Mouse (Mus musculus) fibroblast of lung, adult 2 months (primary cell): ENCODE measurements around the gene 4930519G04Rik.
"Not testable (repeated sequence)": the region's sequence is repeated elsewhere in the genome, so short reads cannot be mapped to it uniquely, and the experiment has no call there.

Source experiments
- DNase-seq: peaks from one replicate; pipeline ENCODE4 v3.0.0-alpha.2; 2011; ENCODE audit warnings: low read depth

The 4930519G04Rik gene

DNA sequence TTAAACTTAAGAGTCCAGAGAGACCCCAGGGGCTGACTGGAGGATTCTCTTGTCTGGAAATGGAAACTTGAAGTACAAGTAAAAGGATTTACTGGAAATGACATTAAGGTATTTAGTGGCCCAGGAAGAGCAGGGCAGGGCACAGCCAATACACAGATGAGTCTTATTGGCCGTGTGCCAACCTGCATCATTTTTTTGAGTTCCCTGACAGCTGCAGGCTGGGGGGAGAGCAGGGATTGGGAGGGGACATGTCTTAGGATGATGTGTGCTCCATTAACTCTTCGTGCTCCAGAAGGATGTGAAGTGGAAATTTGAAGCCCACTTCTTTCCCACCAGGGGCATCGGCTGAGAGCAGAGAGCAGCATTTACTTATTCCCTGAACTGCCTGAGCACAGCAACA lies 11.3 kb upstream of the 4930519G04Rik start:
- not testable (repeated sequence) for DNase-seq

DNA sequence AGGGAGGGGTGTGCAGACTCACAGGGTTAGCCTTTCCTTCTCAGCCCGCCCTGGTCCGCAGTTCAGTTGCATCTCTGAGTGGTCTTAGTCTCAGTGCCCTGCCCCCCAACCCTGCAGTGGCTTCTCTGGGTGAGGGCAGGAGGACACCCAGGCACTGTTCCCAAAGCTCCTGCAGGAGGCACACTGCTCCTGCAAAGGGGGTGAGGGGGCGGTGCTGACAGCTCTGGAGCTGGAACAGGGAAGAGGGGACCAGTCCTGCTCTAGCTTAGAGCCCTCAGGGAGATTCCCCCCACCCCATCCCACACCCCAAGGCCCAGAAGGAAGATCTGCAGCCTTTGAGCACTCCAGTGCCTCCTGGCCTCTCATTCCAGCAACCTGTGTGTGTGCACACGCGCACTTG lies 10.8 kb upstream of the 4930519G04Rik start:
- no peak for DNase-seq

DNA sequence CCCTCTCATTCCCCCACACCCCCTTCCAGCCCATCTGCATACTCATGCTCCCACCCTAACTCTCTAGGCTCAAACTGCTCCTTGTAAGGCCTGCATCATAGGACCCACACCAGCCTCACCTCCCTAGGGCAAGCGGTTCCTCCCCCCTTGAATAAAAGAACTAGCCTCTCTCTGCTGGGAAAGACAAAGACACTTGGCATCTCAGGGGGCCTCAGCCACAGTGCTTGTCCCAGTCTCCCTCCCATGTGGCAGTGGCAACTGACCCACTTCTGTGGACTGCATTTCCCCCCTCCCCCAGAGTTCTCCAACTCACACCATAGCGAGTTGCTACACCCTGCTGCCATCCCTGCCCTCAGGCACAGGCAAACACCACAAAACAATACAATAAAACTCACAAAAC lies 9.1 kb upstream of the 4930519G04Rik start:
- not testable (repeated sequence) for DNase-seq

DNA sequence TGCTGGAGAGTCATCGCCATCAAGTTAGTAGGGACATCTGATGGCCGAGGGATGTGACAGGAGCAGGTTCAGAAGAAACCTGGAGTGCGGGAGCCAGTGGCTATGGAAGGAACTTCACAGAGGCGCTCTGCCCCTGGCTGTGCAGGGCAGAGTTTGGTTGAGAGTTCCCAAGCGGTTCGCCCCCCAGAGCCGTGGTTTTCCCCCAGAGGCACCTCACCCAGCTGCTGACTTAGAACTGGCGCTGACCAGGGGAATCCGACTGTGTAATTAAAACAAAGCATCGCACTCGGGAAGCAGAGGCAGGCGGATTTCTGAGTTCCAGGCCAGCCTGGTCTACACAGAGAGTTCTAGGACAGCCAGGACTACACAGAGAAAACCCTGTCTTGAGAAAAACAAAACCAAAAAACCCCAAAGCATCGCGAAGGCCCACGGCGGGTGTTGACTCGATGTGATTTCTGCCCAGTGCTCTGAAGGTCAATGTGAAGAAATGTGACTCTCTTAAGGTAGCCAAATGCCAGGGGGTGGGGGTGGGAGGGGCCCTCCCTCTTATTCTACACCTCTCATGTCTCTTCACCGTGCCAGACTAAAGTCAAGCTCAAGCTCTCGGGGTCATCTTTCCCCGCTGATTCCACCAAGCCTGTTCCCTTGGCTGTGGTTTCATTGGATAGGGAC lies 1.8 kb upstream of the 4930519G04Rik start:
- no peak for DNase-seq

DNA sequence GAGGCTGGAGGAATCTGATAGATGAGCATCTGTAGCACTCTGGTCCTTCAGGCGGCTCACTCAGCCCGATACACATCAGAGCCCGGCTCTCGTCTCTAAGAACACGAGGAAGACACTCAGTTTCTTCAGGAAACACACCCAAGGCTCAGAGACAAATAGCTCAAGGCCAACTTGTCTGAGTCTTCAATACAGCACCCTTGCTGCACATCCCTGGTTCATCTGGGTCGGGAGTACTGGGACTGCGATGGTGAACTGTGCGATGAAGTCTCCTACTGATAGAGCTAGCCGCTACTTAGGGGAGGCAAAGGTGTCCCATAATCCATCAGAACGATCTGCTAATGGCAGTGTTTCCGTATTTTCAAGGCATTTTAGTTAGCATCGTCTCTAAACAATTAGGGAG lies 5.1 kb downstream of the 4930519G04Rik start, which contains the start of gene Gm9936:
Gm9936 (minus strand) TSS at position 101 of the 400 bp plus-strand sequence.
- DNase-seq, result no peak

DNA sequence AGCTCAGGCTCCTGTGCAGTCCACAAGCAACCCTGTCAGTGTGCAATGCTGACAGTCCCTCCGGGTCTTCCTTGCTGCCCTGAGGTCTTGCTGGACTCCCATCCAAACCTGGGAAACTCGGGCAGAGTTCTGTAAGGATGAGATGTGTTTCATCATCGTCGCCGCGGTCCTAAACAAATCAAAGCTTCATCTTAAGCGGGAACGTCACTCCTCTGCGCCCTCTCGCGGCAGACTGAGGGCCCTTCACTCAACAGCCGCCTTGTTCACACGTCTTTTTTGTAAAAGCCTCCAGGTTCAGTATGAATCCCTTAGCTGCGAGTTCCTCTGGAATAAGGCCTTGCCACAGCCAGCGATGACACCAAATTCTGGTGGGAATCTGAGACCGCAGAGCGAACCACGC lies 5.8 kb downstream of the 4930519G04Rik start:
- DNase-seq, result peak; percentile 63

DNA sequence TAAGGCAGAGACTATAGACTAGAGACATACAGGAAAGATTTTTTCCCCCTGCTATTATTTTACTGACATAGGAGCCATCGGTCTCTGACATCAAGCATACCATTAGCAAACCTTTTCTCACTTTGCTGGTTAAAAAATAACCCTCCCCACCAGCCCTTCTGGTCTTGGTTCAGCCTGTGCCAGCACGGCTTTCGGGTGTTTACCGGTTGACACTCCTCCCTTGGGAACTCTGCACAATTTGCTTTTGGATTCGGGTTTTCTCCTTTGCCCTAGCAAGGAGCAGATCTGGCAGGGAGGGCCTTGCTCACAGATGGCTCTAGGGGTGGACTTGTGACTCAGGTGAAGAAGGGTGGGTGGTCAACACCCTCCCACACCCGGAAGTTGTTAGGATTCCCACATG lies 8.3 kb downstream of the 4930519G04Rik start:
- DNase-seq, result no peak

DNA sequence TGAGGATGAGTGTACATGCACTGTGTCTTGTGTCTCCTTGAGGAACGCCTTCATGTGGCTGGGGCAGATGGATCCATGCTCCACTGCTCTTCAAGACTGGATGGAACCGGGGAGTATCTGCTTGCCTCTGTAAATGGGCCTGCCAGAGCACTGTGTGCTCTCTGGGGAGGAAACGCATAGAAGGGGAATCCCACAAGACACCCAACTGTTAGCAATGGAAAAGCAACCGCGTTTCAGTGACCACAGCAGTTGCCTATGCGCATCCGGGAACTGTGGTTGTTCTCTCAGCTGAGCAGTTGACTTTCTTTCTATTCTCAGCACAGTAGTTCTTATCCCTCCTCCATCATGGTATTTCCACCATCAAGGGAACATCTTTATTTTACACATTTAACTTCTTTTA lies 11.3 kb downstream of the 4930519G04Rik start:
- DNase-seq, result no peak

DNA sequence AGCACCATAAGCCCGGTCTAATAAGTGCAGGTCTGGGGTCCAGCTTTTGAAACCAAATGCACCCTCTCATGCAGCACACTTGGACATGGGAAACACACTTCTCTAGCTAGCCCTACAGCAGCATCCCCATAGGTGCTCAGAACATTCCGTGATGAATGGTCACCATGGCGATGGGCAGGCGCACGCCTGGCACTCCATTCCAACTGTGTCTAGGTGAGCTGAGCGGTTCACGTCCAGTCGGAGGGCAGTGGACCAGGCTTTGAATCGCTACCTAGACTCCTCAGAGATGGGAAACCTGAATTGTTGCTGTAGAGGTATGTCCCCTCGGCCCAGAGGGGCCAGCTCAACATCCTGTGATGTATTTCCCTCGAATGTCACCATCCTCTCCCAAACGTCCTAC lies 11.8 kb downstream of the 4930519G04Rik start:
- no peak for DNase-seq

DNA sequence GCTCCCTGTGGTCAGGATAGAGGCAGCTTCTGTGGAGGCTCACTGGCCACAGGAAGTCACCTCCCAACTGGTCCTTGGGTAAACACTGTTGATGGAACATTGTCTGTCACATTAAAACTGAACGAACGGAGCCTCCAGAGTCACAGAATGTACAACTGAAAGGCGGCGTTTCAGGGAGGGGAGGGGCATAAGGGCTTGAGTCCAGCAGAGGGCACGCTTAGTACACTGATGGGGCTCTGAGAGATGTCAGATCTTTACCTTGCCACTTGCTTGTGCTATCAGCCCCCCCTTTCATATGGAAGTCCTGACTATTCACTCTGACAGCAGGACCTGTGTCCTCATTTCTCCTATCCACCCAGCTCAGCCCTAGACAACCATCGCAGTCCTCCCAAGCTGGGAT lies 22.4 kb downstream of the 4930519G04Rik start:
- DNase-seq, result no peak

DNA sequence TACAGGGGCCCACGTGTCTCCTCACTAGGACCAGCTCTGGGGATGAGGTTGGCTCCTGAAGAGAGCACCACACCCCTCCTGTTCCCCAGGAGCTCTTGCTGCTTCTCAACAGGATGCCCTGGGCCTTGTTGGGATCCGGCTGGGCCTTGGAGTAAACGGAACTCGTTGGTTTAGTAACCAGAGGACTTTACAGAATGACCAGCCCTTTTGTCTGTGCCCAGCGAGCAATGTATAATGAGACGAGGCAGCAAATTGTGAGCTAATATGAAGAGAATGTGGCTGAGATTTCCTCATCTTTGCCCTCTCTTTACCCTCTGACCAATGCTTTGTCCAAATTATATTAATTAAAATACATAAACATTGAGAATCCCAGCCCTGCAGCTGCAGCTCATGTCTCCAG lies 22.9 kb downstream of the 4930519G04Rik start:
- DNase-seq, result no peak

DNA sequence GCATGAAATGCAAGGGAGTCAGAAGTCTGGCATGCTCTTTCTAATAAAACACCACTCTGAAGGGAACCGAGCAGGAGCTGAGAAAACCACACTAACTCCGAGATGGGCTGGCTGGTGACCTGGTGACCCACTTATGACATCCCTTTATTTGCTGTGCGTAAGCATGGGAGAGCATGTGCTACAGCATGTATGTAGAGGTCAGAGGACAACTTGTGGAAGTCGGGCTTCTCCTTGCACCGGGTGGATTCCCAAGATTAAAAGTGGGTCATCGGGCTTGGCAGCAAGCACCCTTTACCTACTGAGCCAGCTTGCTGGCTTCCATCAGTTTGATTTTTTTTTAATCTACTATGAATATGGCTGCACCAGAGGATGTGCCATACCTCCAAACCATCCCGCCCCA lies 24.0 kb downstream of the 4930519G04Rik start:
- DNase-seq, result no peak

DNA sequence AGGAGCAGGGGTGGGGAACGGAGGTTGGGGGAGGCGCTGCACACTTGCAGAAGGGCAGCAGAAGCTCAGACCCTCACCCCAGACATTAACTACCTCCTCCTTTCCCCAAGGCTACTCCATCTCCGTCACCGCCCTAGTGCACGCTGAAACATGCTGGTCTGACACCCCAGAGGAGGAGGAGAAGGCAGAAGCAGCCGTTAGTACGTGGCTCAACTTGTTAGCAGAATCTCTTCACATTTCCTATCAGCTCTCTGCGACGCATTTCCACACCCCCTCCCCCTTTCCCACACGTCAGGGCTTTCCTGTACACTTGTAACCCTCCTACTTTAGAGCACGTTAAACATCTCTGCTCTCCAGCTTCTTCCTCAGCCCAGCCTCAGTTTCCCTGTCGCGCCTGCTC lies 25.9 kb downstream of the 4930519G04Rik start:
- no peak for DNase-seq

DNA sequence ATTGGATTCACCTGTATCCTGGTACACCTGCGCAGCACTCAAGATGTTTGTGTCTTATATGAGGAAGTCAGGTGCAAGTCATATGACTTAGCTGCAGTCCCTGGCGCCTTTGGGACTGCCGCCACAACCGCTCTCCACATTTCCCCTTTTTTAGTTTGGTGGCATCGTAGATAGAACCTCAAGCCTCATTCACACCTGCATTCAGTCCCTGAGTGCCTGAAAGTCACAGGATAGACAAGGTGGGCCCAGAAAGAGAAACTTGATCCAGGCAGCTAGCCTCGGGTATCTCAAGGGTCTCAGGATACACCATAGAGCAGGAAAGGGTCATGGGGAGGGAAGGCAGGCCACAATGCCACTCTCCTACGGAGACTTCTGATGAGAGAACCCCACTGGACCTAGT lies 28.9 kb downstream of the 4930519G04Rik start:
- DNase-seq, result not testable (repeated sequence)

DNA sequence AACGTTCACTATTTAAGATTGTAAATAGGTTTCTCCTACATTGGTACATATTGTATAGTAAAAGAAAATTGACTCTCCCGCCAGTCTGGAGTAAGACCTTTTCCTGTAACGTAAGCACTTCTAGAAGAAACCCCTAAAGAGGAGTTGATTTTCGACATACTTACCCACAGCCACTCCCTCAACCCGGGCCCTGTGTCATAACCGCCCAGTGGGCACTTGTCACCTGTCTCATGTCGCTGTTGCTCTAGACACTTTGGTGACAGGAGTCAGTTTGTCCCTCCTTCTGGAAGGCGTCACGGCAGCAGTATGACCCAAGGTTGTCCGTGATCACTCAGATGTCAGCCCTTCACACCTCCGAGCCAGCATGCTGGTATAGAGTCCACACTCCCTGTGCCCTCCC lies 29.6 kb downstream of the 4930519G04Rik start:
- no peak for DNase-seq

DNA sequence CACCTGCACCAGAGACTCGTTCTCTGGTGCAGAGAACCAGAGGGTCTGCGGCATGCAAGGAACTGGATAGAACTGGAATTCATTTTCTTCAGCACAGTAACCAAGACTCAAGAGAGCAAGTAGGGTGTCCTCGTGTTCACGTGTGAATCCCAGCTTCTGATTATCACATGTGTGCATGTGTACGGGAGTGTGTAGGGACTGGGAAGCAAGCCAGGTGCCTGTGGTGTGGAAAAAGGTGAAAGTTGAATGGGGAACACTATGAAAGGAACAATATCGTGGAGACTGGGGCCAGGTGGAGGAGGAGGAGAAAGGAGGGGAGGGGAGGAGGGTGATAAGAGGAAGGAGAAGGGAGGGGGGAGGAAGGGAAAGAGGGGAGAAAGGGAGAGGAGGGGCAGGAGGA lies 33.3 kb downstream of the 4930519G04Rik start:
- DNase-seq, result no peak

DNA sequence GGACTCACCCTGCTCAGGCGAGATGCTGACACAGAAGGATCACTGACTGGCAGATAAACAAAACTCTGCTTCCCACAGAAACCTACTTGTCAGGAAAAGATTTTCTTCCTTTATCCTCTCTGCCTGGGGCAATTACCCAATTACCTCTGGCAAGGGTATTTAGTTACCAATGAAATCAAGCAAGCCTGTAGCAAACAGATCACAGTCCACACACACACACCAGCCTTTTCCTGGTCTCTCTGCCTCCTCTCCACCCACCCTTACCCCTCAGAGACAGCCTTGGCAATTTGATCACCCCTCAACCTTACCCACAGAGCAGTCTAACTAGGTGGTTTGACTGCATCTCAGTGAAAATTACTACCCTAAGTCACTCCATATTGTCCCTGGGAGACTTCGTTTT lies 35.5 kb downstream of the 4930519G04Rik start:
- DNase-seq, result no peak

DNA sequence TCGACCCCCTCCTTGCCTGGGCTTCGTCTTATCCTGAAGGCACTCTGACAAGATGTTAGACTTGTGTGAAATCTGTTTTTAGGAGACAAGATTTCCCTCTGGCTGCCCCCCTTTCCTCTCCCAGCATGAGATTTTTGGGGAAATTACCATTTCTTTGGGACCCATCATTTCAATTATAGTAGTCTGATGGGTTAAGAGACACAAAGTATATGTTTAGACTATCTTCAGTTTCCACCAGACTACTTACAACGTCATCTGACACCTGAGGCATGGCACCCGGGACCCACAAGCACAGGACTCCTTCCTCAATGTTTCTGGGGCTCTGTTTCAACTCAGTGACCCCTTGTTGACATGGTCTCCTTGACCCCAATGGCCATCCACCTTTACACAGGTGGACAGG lies 42.1 kb downstream of the 4930519G04Rik start:
- DNase-seq, result no peak

DNA sequence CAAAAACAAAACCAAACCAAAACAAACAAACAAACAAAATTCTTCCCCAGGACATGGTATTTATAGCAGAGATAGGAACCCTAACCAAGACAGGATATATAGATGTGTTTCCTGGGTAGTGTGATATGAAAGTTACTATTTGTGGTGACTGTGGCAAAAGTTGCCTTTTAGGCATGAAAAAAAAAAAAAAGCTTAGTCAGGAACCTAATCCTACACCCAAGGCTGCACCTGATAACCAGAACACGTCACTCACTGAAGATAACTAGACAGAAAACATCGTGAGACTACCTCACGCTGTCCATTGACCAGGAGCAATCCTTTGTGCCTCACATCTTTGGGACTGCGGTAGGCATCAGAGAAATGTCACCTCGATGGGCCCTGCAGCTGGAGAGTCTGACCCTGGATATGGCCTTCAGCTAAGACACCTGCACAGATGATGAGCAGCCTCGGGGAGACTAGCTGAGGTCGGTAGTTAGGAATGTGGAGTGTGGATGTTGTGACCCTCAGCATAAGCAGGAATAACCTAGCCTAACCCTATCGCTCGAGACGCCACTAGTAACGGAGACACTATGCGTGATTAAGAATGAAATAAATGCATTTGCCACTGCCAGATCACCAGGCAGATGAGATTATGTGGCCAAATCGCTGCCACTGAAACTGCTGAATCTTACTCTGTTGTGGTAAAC lies 43.4 kb downstream of the 4930519G04Rik start, which contains the start of gene Oasl2:
Oasl2 (plus strand) TSS at position 249 of the 686 bp plus-strand sequence.
- DNase-seq, result no peak

DNA sequence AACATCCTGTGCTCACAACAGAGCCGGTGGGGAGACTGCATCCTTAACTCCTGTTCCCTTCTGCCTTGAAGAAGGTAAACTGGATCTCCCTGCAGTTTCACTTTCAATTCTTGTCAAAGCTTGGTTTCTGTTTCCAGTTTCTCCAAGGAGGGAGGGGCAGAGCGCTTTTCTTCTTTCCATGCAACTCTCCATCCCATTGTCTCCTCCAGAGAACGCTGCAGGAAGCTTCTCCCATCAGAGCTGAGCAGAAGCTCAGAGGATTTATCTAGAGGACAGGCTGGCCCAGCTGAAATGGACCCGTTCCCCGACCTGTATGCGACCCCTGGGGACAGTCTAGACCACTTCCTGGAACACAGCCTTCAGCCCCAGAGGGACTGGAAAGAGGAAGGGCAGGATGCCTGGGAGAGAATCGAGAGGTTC lies 43.9 kb downstream of the 4930519G04Rik start:
- DNase-seq, result no peak

DNA sequence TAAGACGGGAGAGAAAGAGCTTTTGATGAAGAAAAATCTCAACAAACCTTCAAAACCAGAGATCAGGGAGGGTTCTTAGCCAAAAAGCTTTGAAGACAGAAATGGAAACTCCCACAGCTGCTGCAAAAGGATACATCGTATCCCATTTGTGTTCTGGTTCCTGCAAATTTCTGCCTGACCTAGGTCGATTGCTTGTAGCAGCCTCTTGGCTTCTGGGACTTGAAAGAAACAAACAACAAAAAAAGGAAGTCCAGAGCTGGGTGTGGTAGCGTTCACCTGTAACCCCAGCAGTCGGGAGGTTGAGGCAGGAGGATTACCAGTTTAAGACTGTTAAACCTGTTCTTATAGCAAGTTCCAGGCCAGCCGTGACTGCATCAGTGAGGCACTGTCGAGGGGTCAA lies 45.4 kb downstream of the 4930519G04Rik start:
- no peak for DNase-seq

DNA sequence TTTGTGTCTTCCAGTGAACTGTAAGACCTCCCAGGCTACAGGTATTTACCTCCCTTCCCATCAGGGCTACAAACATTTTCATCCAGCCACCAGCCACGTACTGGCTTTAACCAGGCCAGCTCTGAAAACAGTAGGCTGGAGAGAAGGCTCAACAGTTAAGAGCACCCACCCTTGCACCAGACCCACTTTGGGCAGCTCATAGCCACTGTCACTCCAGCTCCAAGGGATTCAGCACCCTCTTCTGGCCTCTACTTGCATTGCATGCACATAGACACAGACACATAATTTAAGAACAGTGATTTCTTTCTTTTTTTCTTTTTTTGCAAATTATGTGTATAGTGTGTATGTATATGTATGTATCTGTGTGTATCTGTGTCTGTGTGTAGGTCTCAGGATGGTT lies 48.9 kb downstream of the 4930519G04Rik start:
- DNase-seq, result no peak

DNA sequence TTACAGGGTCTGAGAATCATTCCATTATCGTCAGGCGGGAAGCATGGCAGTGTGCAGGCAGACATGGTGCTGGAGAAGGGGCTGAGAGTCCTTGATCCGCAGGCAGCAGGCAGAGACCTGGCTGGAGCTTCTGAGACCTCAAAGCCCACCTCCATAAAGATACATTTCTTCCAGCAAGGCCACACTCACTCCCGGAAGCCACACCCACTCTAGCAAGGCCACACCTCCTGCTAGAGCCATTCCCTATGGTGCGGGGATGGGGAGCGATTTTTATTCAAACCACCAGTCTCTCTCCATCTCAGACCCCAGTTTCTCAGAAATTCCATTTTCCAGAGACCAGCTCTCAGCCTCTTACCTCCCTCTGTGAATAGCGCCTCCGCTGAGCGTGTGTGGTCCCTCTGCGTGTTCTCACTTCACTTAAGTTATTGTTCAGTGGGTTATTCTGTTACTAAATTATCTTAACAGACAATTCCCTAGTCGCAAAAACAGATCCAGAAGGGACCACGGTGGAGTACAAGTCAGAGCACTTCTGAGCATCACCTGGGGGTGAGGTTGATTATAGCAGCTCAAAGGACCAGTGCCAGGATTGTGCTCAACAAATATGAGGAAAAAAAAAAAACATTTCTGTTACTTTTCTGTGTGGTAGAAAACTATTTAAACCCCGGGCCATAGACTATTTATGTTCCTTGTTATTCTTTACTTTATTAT lies 55.3 kb downstream of the 4930519G04Rik start:
- no peak for DNase-seq
